Mouse (Mus musculus): Measurements from ENCODE around the gene Chn1. TPM values are rescaled to one million over a fixed set of nuclear protein-coding genes. Genes with fewer than 3 reads are reported as not detected.

Gene Chn1
- polyA plus RNA-seq, 1 experiment from 2014 or later = 23.9 TPM

- no peak overlapping the region for H3K9ac ChIP-seq
- H3K4me2 ChIP-seq = no peak overlapping the region
- H3K27me3 ChIP-seq = no peaks in the 10 kb centered on the region
- ATAC-seq (ENCODE audit: insufficient number of reproducible peaks, insufficient read depth, low FRiP score, low TSS enrichment, low read depth) = no peak
- H3K9me3 ChIP-seq = no peaks in the 10 kb centered on the region
- H3K27ac ChIP-seq = peak overlapping the region; percentile 29; the same call in 1 of the 2 replicates
- H3K4me3 ChIP-seq = no peak overlapping the region
- peaks cover 26% of the 10 kb centered on the region for H3K36me3 ChIP-seq
- WGBS = 37% methylated on average over 4 of the region's 4 CpGs
- H3K4me1 ChIP-seq = peaks cover 19% of the 10 kb centered on the region
Observed at GRCm38 (mm10) chr2:73618486-73619052, 156.6 kb downstream of the Chn1 start.

GRCm38 (mm10) chr2:73616434-73617057 lies 158.6 kb downstream of the Chn1 start:
- Histone ChIP-seq H3K4me1 (peaks cover 19% of the 10 kb centered on the region), H3K27me3 (no peaks in the 10 kb centered on the region), H3K27ac (no peak overlapping the region), H3K36me3 (peaks cover 17% of the 10 kb centered on the region), H3K9ac (no peak overlapping the region), H3K4me3 (no peak overlapping the region), H3K9me3 (no peaks in the 10 kb centered on the region), H3K4me2 (no peak overlapping the region)
- WGBS = 68% methylated on average over 17 of the region's 17 CpGs
- ATAC-seq (ENCODE audit: insufficient number of reproducible peaks, insufficient read depth, low FRiP score, low TSS enrichment, low read depth) = no peak

GRCm38 (mm10) chr2:73615456-73615855 lies 159.7 kb downstream of the Chn1 start:
- H3K4me2 ChIP-seq = no peak overlapping the region
- no peaks in the 10 kb centered on the region for H3K9me3 ChIP-seq
- no peak overlapping the region for H3K27ac ChIP-seq
- no peak for ATAC-seq (ENCODE audit: insufficient number of reproducible peaks, insufficient read depth, low FRiP score, low TSS enrichment, low read depth)
- no peaks in the 10 kb centered on the region for H3K27me3 ChIP-seq
- 84% methylated on average over 5 of the region's 5 CpGs for WGBS
- H3K9ac ChIP-seq = no peak overlapping the region
- no peak overlapping the region for H3K4me3 ChIP-seq
- peaks cover 18% of the 10 kb centered on the region for H3K36me3 ChIP-seq
- peaks cover 19% of the 10 kb centered on the region for H3K4me1 ChIP-seq

- ATAC-seq (ENCODE audit: insufficient number of reproducible peaks, insufficient read depth, low FRiP score, low TSS enrichment, low read depth) = no peak
- H3K4me1 ChIP-seq = peaks cover 15% of the 10 kb centered on the region
- no peak overlapping the region for H3K9ac ChIP-seq
- no peaks in the 10 kb centered on the region for H3K9me3 ChIP-seq
- no peak overlapping the region for H3K4me2 ChIP-seq
- H3K4me3 ChIP-seq = no peak overlapping the region
- peaks cover 25% of the 10 kb centered on the region for H3K36me3 ChIP-seq
- H3K27ac ChIP-seq = no peak overlapping the region
- H3K27me3 ChIP-seq = no peaks in the 10 kb centered on the region
- WGBS = 96% methylated on average over 8 of the region's 8 CpGs
Observed at GRCm38 (mm10) chr2:73614303-73614702, 160.8 kb downstream of the Chn1 start.

- WGBS = 89% methylated on average over 7 of the region's 7 CpGs
- ATAC-seq (ENCODE audit: insufficient number of reproducible peaks, insufficient read depth, low FRiP score, low TSS enrichment, low read depth) = no peak
- Histone ChIP-seq H3K27me3 (no peaks in the 10 kb centered on the region), H3K4me2 (no peak overlapping the region), H3K27ac (no peak overlapping the region), H3K4me3 (no peak overlapping the region), H3K9ac (no peak overlapping the region), H3K4me1 (peaks cover 10% of the 10 kb centered on the region), H3K9me3 (no peaks in the 10 kb centered on the region), H3K36me3 (peaks cover 25% of the 10 kb centered on the region)
Observed at GRCm38 (mm10) chr2:73612941-73613340, 162.2 kb downstream of the Chn1 start.

GRCm38 (mm10) chr2:73612367-73612914 lies 162.7 kb downstream of the Chn1 start:
- Histone ChIP-seq H3K9ac (no peak overlapping the region), H3K4me2 (no peak overlapping the region), H3K9me3 (no peaks in the 10 kb centered on the region), H3K4me3 (no peak overlapping the region), H3K27ac (no peak overlapping the region), H3K4me1 (peaks cover 12% of the 10 kb centered on the region), H3K36me3 (peaks cover 25% of the 10 kb centered on the region), H3K27me3 (no peaks in the 10 kb centered on the region)
- 84% methylated on average over 6 of the region's 6 CpGs for WGBS
- no peak for ATAC-seq (ENCODE audit: insufficient number of reproducible peaks, insufficient read depth, low FRiP score, low TSS enrichment, low read depth)

- 65% methylated on average over 6 of the region's 6 CpGs for WGBS
- Histone ChIP-seq H3K4me1 (peaks cover 18% of the 10 kb centered on the region), H3K27me3 (no peaks in the 10 kb centered on the region), H3K36me3 (peaks cover 25% of the 10 kb centered on the region), H3K27ac (no peak overlapping the region), H3K9ac (no peak overlapping the region), H3K4me2 (no peak overlapping the region), H3K4me3 (no peak overlapping the region), H3K9me3 (no peaks in the 10 kb centered on the region)
- ATAC-seq (ENCODE audit: insufficient number of reproducible peaks, insufficient read depth, low FRiP score, low TSS enrichment, low read depth) = no peak
Observed at GRCm38 (mm10) chr2:73611798-73612197, 163.3 kb downstream of the Chn1 start.

- Histone ChIP-seq H3K4me3 (no peak overlapping the region), H3K9me3 (no peaks in the 10 kb centered on the region), H3K9ac (no peak overlapping the region), H3K4me2 (no peak overlapping the region), H3K36me3 (peaks cover 23% of the 10 kb centered on the region), H3K27ac (no peak overlapping the region), H3K27me3 (no peaks in the 10 kb centered on the region), H3K4me1 (peaks cover 24% of the 10 kb centered on the region)
- ATAC-seq (ENCODE audit: insufficient number of reproducible peaks, insufficient read depth, low FRiP score, low TSS enrichment, low read depth) = no peak
- 80% methylated on average over 3 of the region's 3 CpGs for WGBS
Observed at GRCm38 (mm10) chr2:73609724-73610210, 165.4 kb downstream of the Chn1 start.

GRCm38 (mm10) chr2:73609067-73609723 lies 166.0 kb downstream of the Chn1 start:
- Histone ChIP-seq H3K4me3 (no peak overlapping the region), H3K9me3 (no peaks in the 10 kb centered on the region), H3K4me1 (peaks cover 26% of the 10 kb centered on the region), H3K9ac (no peak overlapping the region), H3K36me3 (peaks cover 18% of the 10 kb centered on the region), H3K4me2 (no peak overlapping the region), H3K27ac (no peak overlapping the region), H3K27me3 (no peaks in the 10 kb centered on the region)
- WGBS = 83% methylated on average over 5 of the region's 5 CpGs
- ATAC-seq (ENCODE audit: insufficient number of reproducible peaks, insufficient read depth, low FRiP score, low TSS enrichment, low read depth) = no peak

- Histone ChIP-seq H3K27ac (no peak overlapping the region), H3K4me3 (no peak overlapping the region), H3K27me3 (no peaks in the 10 kb centered on the region), H3K4me2 (no peak overlapping the region), H3K36me3 (peaks cover 14% of the 10 kb centered on the region), H3K9ac (no peak overlapping the region), H3K4me1 (peaks cover 26% of the 10 kb centered on the region), H3K9me3 (no peaks in the 10 kb centered on the region)
- no peak for ATAC-seq (ENCODE audit: insufficient number of reproducible peaks, insufficient read depth, low FRiP score, low TSS enrichment, low read depth)
- WGBS = 51% methylated on average over 6 of the region's 6 CpGs
Observed at GRCm38 (mm10) chr2:73608391-73608790, 166.8 kb downstream of the Chn1 start.

GRCm38 (mm10) chr2:73607609-73608008 lies 167.5 kb downstream of the Chn1 start:
- H3K36me3 ChIP-seq = peaks cover 8% of the 10 kb centered on the region
- H3K4me3 ChIP-seq = no peak overlapping the region
- peak; percentile 52; the same call in 1 of the 2 replicates for ATAC-seq (ENCODE audit: insufficient number of reproducible peaks, insufficient read depth, low FRiP score, low TSS enrichment, low read depth)
- no peak overlapping the region for H3K9ac ChIP-seq
- H3K27ac ChIP-seq = peak overlapping the region; percentile 48; the same call in 1 of the 2 replicates
- H3K4me1 ChIP-seq = peaks cover 26% of the 10 kb centered on the region
- no peaks in the 10 kb centered on the region for H3K27me3 ChIP-seq
- WGBS = 9% methylated on average over 4 of the region's 4 CpGs
- H3K4me2 ChIP-seq = no peak overlapping the region
- H3K9me3 ChIP-seq = no peaks in the 10 kb centered on the region

Measured in embryonic facial prominence, embryonic 13.5 days (tissue).